Mouse (Mus musculus) megakaryocyte, embryonic 14.5 days (primary cell): ENCODE measurements at regions not wholly inside any gene's neighbourhood (a gene's known extent, or its start where the extent isn't known, plus 50 kb on each side); places are given as distances from the start of the nearest gene placed in this dataset.
"Not testable (repeated sequence)": the region's sequence is repeated elsewhere in the genome, so short reads cannot be mapped to it uniquely, and the experiment has no call there.

ENCODE experiments used
- FLI1 ChIP-seq: IDR thresholded peaks from 2 replicates; pipeline ENCODE4 v1.6.1; 2012; ENCODE audit warnings: low read length, inconsistent platforms, mixed read lengths
- GATA1 ChIP-seq: IDR thresholded peaks from 3 replicates; pipeline ENCODE4 v1.6.1; 2012; ENCODE audit warnings: mixed read lengths, low read length, inconsistent platforms, borderline replicate concordance

GRCm38 (mm10) chr6:99904044-99904443 is 177.9 kb upstream of the Prok2 start:
- TF ChIP-seq GATA1, FLI1: not testable (repeated sequence)
